Mouse (Mus musculus) adrenal gland, adult 18-20 months (tissue): ENCODE data around the gene Haghl. TPM values are rescaled to one million over a fixed set of nuclear protein-coding genes. Genes with fewer than 3 reads are reported as not detected.
A peak's percentile ranks its signal among the peaks of the same experiment; 100 is the strongest.
"Not testable (repeated sequence)": the region's sequence is repeated elsewhere in the genome, so short reads cannot be mapped to it uniquely, and the experiment has no call there.

Source experiments
- DNase-seq, 2 experiments: peaks; one replicate each; pipeline ENCODE4 v3.0.0; 2021 to 2022; ENCODE audit warnings: low spot score in 2 of 2
- total RNA-seq, 2 experiments: library from RNA; stranded (reverse); gene quantifications; 1 replicate in 1 of 2; 2 replicates in 1 of 2; pipeline ENCODE4 v1.2.3; 2021

Gene Haghl
- total RNA-seq, 2 experiments from 2014 or later: 17.4 to 23.7 TPM

DNA sequence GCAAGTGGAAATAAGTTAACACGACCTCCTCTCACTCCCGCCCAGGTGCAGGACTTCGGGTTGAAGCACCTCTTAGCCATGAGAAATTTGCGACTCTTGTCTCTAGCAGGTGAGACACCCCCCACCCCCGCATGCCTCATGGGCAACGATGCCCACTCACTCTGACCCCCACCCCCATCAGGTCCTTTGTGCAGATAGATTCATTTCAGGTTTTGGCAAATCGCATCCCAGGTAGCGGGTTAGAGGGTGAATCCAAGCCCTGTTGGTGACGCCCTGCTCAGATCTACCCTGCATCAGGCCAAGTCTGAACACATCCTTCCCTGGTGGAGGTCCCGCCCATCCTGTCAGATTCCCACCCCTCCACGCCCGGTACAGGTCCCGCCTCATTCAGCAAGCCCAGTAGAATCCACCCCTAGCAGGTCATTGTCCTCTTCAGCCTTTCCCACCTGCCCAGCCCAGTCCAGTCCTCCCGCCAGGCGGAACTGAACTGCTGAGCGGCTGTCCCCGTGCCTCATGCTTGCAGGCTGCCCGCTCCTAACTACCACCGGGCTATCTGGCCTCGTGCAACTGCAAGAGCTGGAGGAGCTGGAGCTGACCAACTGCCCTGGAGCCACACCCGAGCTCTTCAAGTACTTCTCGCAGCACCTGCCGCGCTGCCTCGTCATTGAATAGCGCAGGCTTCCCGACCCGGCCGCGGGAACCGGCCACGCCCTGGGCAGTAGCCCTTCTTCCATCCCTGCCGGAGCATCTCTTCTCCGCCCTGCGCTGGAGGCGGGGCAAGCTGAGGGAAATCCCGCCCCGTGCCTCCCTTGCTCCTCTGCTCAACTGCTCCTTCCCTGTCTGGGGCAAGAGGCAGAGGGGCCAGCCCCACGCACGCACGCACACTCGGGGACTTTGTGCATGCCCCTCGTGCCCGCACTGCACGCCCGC, 33.6 kb upstream of the Haghl start:
- no peak for DNase-seq

DNA sequence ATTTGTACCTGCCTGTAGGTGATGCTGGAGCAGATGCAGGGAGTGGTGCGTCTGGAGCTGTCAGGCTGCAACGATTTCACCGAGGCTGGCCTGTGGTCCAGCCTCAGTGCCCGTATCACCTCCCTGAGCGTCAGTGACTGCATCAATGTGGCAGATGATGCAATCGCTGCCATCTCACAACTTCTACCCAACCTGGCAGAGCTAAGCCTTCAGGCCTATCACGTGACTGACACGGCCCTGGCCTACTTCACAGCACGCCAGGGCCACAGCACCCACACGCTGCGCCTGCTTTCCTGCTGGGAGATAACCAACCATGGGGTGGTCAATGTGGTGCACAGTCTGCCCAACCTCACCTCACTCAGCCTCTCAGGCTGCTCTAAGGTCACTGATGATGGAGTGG, 32.2 kb upstream of the Haghl start:
- no peak for DNase-seq

- DNase-seq: peak; percentile 85 to 86
Observed at GRCm38 (mm10) chr17:25813471-25813870, 28.0 kb upstream of the Haghl start.

- DNase-seq: no peak
Observed at GRCm38 (mm10) chr17:25810890-25811289, 25.4 kb upstream of the Haghl start.

DNA sequence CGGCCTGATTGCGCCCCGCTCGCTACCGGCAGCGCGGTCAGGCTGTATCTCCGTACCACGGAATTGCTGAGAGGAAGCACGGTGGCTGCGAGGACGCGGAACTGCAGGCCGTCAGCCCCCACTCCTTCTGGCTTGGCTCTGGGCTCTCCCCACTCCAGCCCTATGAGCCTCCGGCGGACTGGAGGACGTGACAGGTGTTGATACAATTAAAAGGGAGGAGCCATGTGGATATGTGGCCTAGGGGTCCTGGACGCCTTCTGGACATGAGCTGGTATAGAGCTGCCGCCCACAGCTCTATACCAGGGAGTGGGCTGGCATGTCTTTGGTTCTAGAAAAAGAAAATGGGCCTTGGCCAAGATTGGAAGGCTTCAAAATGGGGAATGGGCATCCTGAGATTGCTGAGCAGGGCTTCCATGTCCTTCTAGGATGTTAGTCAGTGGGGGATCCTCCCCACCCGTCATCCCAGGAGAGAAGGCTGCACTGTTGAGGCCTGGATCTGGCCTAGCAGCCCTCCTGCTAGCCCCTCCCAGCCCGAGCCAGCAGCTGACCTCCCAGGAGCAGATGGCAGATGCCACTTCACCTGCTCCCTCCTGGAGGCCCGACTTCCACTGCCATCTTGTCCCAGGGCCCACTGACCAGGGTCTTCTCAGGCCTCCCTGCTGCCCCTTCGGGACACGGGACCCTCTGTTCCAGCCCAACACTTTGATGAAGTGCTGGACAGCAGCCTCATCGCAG, 24.3 kb upstream of the Haghl start:
- no peak for DNase-seq

DNA sequence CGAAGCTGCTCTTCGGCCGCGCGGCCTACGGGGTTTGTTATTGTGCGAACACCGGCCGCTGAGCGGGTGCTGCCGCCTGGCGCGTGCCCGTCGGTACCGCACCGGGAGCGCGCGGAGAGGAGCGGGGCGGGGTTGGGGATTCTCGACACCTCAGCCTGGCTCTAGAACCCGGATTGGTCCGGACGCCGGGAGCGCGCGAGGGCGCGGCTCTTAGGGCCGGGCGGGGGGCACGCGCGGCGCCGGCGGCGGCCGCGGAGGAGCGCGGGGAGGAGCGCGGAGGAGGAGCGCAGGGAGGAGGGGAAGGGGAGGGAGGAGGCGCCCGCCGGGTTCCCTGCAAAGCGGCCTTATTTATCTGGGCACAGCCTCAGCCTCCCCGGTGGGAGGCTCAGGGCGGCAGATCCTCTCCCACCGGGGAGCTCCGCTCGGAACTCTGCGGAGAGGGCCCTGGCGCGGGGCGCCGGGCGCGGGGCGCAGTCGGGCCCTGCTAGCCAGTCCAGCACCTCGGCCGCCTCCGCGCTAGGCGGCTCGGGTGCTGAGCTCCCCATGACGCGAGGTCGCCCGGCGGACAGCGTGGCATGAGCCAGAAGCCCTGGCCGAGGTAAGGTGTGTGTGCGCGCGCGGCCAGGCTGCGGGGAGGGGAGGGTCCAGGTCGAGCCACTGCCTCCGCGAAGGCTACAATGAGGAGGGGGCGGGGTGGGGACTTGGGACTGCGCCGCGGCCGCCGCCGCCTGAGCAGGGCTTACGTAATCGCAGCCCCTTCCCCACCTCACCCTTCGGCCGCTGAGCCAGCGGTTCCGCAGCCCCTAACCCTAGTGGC, 23.5 kb upstream of the Haghl start, which contains the start of gene Fbxl16:
Fbxl16 (plus strand) TSS at position 297 of the 817 bp plus-strand sequence.
- DNase-seq: peak; percentile 78 to 83

DNA sequence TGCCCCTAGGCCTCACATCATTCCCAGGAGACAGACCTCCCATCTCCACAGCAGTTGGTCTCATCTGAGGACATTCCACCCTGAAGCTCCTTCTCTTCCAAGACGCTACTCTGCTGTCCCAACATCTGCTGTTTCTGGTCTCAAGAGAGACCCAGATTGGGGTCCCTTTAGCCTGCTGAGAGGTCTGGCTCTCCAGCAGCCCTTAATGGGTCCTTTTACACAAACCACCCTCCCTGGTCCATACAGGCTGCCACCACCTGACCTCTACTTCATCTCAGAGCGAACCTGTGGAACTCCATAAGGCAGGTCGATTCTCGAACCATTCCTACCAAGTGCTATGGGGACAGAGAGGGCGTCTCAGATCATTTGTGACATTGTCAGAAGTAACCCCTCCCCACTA, 22.6 kb upstream of the Haghl start:
- no peak for DNase-seq

- not testable (repeated sequence) for DNase-seq
Observed at GRCm38 (mm10) chr17:25807452-25807851, 22.0 kb upstream of the Haghl start.

- DNase-seq: no peak
Observed at GRCm38 (mm10) chr17:25806507-25806906, 21.0 kb upstream of the Haghl start.

DNA sequence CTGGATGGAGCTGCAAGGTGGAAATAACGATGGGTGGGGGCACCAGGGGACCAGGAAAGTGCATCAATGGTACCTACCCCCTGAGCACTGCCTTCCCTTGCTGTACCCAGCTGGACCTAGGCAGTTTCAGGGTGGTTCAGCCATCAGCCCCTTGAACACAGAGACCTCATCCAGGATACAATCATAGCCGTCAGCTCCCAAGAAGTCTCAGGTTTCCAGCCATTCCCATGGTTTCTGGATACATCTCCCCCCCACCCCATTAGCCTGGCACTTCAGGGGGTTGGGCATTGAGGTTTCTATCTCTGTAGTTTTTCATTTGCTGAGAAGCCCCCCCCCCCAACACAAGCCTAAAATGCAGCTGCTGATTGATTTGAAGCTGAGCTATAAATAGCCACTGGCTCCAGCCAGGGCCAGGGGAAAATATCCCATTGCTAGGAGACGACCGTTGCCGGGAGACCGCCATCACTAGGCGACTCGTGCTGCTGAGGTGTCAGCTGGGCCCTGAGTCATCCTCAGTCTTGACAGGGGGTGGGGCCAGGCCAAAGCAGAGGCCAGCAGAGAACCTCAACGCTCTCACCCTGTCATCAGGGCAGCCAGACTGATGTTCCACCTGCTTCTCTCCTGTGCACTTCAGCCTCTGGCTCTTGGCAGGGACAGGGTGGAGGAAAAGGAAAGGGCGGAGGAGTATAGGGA, 17.5 kb upstream of the Haghl start:
- peak in 1 of 2 experiments; percentile 68 for DNase-seq

GRCm38 (mm10) chr17:25801029-25801428, 15.6 kb upstream of the Haghl start:
- DNase-seq: peak in 1 of 2 experiments; percentile 55

GRCm38 (mm10) chr17:25796951-25797369, 11.5 kb upstream of the Haghl start, which contains the start of gene Metrn:
TSS of gene Metrn (minus strand) at chr17:25797136.
- peak; percentile 86 to 87 for DNase-seq

DNA sequence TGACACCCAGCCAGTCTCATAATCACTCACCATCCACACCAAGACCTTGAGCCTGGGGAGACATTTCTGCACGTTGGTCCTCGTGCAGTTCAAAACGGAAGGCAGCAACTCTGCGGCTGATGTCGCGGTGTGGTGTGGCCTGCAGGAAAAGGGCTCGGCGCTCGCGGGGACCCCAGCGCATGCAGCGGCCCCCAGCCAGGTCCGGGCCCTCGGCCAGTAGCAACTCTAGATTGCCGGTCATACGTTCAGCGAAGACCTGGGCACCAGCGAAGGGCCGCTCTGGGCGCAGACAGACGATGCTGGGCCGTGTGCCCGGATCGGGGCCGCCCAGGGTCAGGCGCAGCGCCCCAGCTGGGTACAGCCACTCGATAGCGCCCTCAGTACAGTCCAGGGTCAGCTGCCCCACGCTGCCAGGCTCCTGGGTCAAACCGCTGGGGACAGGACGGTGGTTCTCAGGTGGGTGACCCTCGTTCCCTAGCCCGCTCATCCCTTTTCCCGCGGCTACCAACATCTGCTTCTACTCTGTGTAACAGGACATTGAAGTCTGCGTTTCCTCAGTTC, 10.8 kb upstream of the Haghl start:
- peak in 1 of 2 experiments; percentile 38 for DNase-seq

- no peak for DNase-seq
Observed at GRCm38 (mm10) chr17:25795609-25796092, 10.2 kb upstream of the Haghl start, which contains the start of gene AC134908.4. TSS of gene AC134908.4 (minus strand) at chr17:25795659.

DNA sequence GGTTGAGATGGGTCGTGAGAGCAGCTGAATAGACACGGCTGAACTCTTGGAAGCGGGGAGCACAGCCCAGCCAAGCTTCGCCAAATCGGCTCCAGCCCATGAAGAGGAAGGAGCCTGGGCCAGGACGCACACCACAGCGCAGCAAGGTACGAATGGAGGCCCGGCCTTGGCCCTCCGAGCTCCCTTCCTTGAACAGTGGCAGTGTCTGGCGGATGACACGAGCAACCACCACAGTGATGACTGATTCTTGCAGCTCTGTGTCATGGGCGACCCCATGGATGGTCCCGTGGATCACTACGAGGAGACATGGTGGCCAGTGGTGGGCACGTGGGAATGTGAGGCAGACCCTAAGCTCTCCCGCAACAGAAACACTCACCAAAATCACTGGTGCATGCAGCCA, 9.5 kb upstream of the Haghl start:
- DNase-seq: no peak

GRCm38 (mm10) chr17:25794197-25794596, 8.7 kb upstream of the Haghl start:
- no peak for DNase-seq

DNA sequence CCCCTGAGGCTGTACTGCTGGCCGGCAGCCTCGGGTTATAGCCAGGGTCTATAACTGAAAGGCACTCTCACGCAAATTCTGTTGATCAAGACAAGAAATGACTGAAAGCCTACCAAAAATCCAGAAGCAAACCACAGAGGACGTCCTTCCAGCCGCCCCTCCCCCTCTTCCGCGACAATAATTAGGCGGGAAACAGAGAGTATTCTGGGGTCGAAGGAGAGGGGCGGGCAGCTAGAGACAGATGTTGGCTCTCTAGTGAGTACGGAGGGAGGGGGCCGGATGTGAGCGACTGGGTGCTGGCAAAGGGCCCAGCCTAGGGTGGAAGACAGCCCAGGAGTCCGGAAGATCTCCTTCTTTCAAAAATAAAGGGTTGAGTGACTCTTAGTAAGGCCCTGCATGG, 7.1 kb upstream of the Haghl start, which contains the start of gene Fam173a:
Fam173a (minus strand) TSS at position 287 of the 400 bp plus-strand sequence.
- DNase-seq: peak; percentile 57 to 61

DNA sequence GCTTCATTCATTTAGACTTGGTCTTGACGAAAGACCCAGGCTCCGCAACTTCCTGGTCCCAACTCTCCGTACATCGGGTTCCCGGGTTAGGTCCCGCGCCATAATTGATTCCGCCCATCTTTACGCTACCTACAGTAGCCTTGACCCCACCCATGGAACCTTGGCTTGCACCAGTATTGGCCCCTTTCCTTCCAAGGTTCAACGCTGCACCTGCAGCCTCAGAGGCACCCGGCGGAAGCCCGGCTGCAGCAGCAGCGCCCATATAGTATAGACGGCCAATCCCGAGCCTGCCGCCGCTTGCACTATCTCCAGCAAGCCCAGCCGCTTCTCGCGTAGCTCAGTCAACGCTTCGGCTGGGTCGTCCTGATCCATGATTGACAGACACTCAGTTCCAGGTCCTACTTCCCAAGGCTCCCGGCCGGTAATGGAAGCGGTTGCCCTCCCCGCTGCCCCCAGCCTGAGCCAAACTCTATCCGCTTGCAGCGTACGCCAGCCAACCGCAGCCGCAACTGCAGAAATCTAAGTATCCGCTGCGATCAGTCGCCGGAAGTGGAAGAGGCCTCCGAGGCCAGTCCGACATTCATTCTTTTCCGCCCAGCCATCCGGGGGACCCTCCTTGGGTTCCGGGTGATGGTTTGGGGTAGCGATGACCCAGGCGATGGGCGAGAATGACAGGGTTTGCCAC, 6.5 kb upstream of the Haghl start:
- peak; percentile 81 to 85 for DNase-seq

DNA sequence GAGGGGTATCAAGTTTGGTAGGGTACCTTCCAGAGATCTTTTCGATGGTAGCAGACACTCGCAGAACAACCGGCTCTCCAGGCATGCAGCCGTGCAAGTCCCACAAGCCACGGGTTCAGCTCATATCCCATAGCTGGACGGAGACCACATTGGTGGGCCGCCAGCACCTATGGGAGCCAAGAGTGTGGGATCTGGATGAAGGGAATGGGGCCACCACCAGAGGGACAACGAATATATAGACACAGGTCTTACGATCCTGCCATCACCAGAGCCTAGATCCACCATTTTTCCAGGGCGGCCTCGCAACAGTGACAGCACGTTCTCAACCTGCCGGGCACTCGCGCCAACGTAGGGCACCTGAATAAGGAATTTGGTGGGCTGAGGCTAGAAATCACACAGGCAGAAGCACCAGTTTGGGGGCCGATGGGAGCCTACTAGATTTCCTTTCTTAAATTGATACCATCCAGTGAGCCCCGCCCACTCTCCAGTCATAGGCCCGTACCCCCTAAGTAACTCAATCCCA, 5.9 kb upstream of the Haghl start:
- DNase-seq: no peak
